Mouse (Mus musculus): ENCODE results near the gene Npepps. TPM values are rescaled to one million over a fixed set of nuclear protein-coding genes. Genes with fewer than 3 reads are reported as not detected.
A peak's percentile ranks its signal among the peaks of the same experiment; 100 is the strongest.

Gene Npepps
- polyA plus RNA-seq, 1 experiment from 2014 or later = 18.6 TPM

DNA sequence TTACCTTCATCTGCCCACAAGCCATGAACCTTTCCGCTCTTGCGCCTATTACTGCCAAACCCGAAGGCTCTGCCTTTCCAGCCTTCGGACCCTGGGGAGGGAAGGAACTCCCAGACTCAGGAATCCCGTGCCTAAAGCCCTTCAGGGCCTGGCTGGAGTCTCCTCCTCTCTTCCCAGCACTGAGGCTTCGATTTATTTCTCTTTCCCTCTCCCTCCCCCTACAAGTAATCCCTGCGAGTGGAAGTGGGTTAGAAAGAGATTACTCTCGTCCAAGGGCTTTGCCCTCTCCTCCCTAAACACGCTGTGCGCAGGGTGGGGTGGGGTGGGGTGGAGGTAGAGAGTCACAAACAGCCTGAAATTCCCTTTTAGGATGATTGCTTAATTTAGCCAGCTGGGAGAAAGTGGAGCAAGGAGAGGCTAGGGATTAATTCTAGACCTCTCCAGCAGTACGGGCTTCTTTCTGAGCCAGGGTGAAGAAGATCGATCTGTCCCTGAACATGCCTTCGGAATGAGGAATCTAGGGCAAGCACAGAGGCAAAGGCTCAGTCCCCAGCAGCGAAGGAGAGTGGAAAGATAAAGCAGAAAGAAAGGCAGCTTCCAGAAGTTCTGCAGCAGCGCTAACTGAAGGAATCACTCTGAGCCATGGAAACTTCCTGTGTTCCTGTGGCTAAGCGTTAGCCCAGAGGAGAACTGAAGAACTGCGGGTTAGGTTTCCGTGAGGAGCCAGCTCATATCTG lies 30.6 kb upstream of the Npepps start:
- H3K27me3 ChIP-seq = peaks cover 34% of the 10 kb centered on the region
- 3% methylated on average over 18 of the region's 18 CpGs for WGBS (ENCODE audit: insufficient replicate concordance)

GRCm38 (mm10) chr11:97309911-97310571 lies 29.6 kb upstream of the Npepps start:
- H3K27me3 ChIP-seq = peaks cover 34% of the 10 kb centered on the region
- peak overlapping the region; percentile 67 for H3K4me2 ChIP-seq
- H3K9ac ChIP-seq = peak overlapping the region; percentile 39; the same call in 1 of the 2 replicates
- H3K36me3 ChIP-seq (replicated peaks) = no peaks in the 10 kb centered on the region
- under 1% methylated on average over 25 of the region's 25 CpGs for WGBS (ENCODE audit: insufficient replicate concordance)
- H3K4me3 ChIP-seq (replicated peaks) = peak overlapping the region; percentile 47
- peak; percentile 41; the same call in 1 of the 2 replicates for ATAC-seq (ENCODE audit: insufficient read depth)
- H3K27ac ChIP-seq (replicated peaks) = peak overlapping the region; percentile 64
- no peaks in the 10 kb centered on the region for H3K9me3 ChIP-seq (replicated peaks)
- H3K4me1 ChIP-seq (replicated peaks) = peaks cover 23% of the 10 kb centered on the region

More for the DNA sequence above, 30.6 kb upstream of the Npepps start:
- H3K27ac ChIP-seq (replicated peaks) = no peak overlapping the region
- H3K4me3 ChIP-seq (replicated peaks) = peak overlapping the region; percentile 28
- H3K36me3 ChIP-seq (replicated peaks) = no peaks in the 10 kb centered on the region
- peak overlapping the region; percentile 67 for H3K4me2 ChIP-seq
- H3K9me3 ChIP-seq (replicated peaks) = no peaks in the 10 kb centered on the region
- peaks cover 26% of the 10 kb centered on the region for H3K4me1 ChIP-seq (replicated peaks)
- 0 out of 2 replicates have a peak overlapping the region, but pooled peaks have one; percentile 20 for H3K9ac ChIP-seq
- no peak for ATAC-seq (ENCODE audit: insufficient read depth)

DNA sequence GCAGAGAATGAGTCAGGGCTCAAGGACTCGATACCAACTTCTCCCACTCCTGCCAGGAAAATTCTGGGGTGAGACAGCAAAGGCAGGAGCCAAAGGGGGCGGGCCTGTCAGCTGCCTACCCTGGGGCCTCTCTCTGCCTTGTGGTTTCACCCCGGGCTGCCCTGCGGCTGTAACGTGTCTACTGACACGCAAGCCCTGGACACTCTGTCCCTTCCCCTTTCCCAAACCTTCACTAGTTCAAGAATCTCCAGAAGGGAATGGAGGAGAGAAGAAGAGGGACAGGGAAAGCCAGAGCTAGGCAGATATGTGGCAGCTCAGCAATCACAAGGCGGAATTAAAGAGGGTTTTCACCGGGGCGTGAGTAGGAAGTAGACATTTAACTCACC lies 29.0 kb upstream of the Npepps start:
- peaks cover 34% of the 10 kb centered on the region for H3K27me3 ChIP-seq
- H3K9ac ChIP-seq = peak overlapping the region; percentile 39; the same call in 1 of the 2 replicates
- no peaks in the 10 kb centered on the region for H3K9me3 ChIP-seq (replicated peaks)
- peaks cover 22% of the 10 kb centered on the region for H3K4me1 ChIP-seq (replicated peaks)
- peak overlapping the region; percentile 67 for H3K4me2 ChIP-seq
- ATAC-seq (ENCODE audit: insufficient read depth) = 0 out of 2 replicates have a peak, but pooled peaks have one; percentile 35
- under 1% methylated on average over 9 of the region's 9 CpGs for WGBS (ENCODE audit: insufficient replicate concordance)
- peak overlapping the region; percentile 47 for H3K4me3 ChIP-seq (replicated peaks)
- H3K27ac ChIP-seq (replicated peaks) = peak overlapping the region; percentile 64
- no peaks in the 10 kb centered on the region for H3K36me3 ChIP-seq (replicated peaks)

DNA sequence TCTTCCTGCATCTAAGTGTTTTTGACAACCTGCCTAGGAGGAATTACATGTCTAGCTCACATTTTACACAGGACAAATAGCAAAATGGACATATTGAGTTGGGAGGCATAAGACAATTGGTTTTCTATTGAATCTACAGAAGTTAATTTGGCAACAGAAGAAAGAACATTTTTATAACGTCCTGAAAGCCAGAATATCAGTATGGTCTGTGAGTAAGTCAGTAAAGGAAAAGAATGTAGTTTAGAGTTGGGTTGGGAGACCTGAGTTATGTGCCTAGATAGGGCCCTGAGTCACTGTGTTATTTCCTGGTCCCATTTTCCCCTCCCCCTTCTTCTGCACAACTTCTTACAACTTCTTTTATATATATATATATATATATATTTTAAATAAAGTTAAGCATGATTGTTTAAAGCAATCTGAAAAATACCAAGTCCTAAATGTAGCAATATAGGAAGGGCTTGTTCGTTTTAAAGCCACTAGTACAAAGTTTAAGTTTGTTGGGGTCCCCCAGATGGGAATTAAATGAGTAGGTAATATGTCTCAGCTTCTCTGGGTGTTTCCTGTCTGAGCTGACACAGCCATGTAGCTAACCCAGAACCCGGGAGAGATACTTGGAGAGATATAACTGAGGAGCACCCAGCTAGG lies 28.5 kb upstream of the Npepps start:
- Histone ChIP-seq H3K36me3 (replicated peaks) (no peaks in the 10 kb centered on the region), H3K27ac (replicated peaks) (peak overlapping the region; percentile 64; the same call in 1 of the 2 replicates), H3K4me1 (replicated peaks) (peaks cover 22% of the 10 kb centered on the region), H3K4me2 (peak overlapping the region; percentile 67), H3K4me3 (replicated peaks) (peak overlapping the region; percentile 47), H3K27me3 (peaks cover 34% of the 10 kb centered on the region), H3K9ac (peak overlapping the region; percentile 39; the same call in 1 of the 2 replicates), H3K9me3 (replicated peaks) (no peaks in the 10 kb centered on the region)
- WGBS (ENCODE audit: insufficient replicate concordance) = 18% methylated on average over 3 of the region's 3 CpGs
- no peak for ATAC-seq (ENCODE audit: insufficient read depth)

DNA sequence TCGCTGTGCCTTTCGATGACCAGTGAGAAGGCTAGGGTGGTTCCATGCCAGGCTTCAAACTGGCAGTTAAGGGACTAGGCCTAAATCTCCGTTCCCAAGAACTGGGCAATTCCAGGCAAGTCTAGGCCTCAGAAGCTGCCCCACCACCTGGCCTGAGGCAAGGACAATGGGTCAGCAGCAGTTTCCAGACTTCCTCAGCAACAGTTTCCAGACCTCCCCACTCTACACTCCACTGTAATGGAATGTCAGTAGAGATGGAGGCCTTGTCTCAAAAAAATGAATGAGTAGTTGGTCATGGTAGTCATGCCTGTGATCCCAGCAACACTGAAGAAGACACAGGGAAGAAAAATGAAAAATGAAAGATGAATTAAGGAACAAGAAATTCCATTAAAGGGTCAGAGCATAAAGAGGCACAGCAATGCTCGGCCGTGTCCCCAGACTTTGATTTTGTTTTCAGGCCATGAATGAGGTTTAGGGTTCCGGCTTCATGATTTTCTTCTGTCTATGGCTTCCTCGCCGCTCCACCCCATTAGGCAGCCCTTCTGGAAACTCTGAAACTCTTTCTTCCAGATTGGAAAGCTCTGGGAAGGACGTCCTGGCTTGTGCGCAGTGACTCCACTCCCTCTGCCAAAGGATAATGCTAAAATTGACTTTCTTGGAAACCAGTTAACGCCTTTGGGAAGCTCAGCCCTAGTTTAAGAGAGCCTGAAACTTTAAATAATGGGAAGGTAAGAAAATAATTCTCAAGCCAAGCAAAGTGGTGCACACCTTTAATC lies 27.0 kb upstream of the Npepps start:
- Histone ChIP-seq H3K9ac (no peak overlapping the region), H3K4me1 (replicated peaks) (peaks cover 22% of the 10 kb centered on the region), H3K4me3 (replicated peaks) (no peak overlapping the region), H3K36me3 (replicated peaks) (no peaks in the 10 kb centered on the region), H3K27ac (replicated peaks) (no peak overlapping the region), H3K9me3 (replicated peaks) (no peaks in the 10 kb centered on the region), H3K27me3 (peaks cover 33% of the 10 kb centered on the region), H3K4me2 (no peak overlapping the region)
- no peak for ATAC-seq (ENCODE audit: insufficient read depth)
- 78% methylated on average over 11 of the region's 11 CpGs for WGBS (ENCODE audit: insufficient replicate concordance)

GRCm38 (mm10) chr11:97304631-97305030 lies 24.2 kb upstream of the Npepps start:
- no peaks in the 10 kb centered on the region for H3K36me3 ChIP-seq (replicated peaks)
- peaks cover 5% of the 10 kb centered on the region for H3K4me1 ChIP-seq (replicated peaks)
- peaks cover 6% of the 10 kb centered on the region for H3K27me3 ChIP-seq
- WGBS (ENCODE audit: insufficient replicate concordance) = 70% methylated on average over 5 of the region's 5 CpGs
- no peak overlapping the region for H3K4me3 ChIP-seq (replicated peaks)
- H3K9ac ChIP-seq = no peak overlapping the region
- no peak overlapping the region for H3K4me2 ChIP-seq
- no peak for ATAC-seq (ENCODE audit: insufficient read depth)
- no peaks in the 10 kb centered on the region for H3K9me3 ChIP-seq (replicated peaks)
- no peak overlapping the region for H3K27ac ChIP-seq (replicated peaks)

GRCm38 (mm10) chr11:97302231-97302781 lies 21.9 kb upstream of the Npepps start:
- no peaks in the 10 kb centered on the region for H3K9me3 ChIP-seq (replicated peaks)
- H3K27ac ChIP-seq (replicated peaks) = no peak overlapping the region
- H3K9ac ChIP-seq = no peak overlapping the region
- no peaks in the 10 kb centered on the region for H3K4me1 ChIP-seq (replicated peaks)
- H3K36me3 ChIP-seq (replicated peaks) = no peaks in the 10 kb centered on the region
- no peaks in the 10 kb centered on the region for H3K27me3 ChIP-seq
- no peak for ATAC-seq (ENCODE audit: insufficient read depth)
- no peak overlapping the region for H3K4me3 ChIP-seq (replicated peaks)
- WGBS (ENCODE audit: insufficient replicate concordance) = 43% methylated on average over 7 of the region's 7 CpGs
- no peak overlapping the region for H3K4me2 ChIP-seq

DNA sequence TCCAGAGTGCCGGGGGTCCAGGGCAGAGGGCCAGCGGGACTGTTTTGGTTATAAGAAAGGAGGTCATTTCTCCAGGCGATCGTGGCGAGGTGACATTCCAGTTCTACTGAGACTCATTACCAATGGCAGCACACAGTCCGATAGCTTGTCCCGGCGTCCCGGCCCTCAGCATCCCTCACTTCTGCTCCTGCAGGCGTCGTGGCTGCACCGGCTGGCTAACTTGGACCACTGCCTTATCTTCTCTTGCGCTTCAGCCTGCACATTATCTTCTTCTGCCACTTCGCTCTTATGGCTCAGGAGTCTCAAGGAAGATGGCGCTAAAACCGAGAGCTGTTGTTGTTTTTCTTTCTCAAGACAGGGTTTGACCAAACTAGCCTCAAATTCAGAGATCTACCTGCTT lies 21.0 kb upstream of the Npepps start:
- 68% methylated on average over 16 of the region's 16 CpGs for WGBS (ENCODE audit: insufficient replicate concordance)

GRCm38 (mm10) chr11:97299939-97300338 lies 19.5 kb upstream of the Npepps start:
- H3K4me2 ChIP-seq = no peak overlapping the region
- H3K9me3 ChIP-seq (replicated peaks) = no peaks in the 10 kb centered on the region
- no peak overlapping the region for H3K9ac ChIP-seq
- ATAC-seq (ENCODE audit: insufficient read depth) = no peak
- no peak overlapping the region for H3K27ac ChIP-seq (replicated peaks)
- no peak overlapping the region for H3K4me3 ChIP-seq (replicated peaks)
- 75% methylated on average over 2 of the region's 2 CpGs for WGBS (ENCODE audit: insufficient replicate concordance)
- no peaks in the 10 kb centered on the region for H3K36me3 ChIP-seq (replicated peaks)
- no peaks in the 10 kb centered on the region for H3K27me3 ChIP-seq
- H3K4me1 ChIP-seq (replicated peaks) = no peaks in the 10 kb centered on the region

More for the DNA sequence above, 21.0 kb upstream of the Npepps start:
- Histone ChIP-seq H3K9me3 (replicated peaks) (no peaks in the 10 kb centered on the region), H3K4me1 (replicated peaks) (no peaks in the 10 kb centered on the region), H3K9ac (no peak overlapping the region), H3K4me3 (replicated peaks) (no peak overlapping the region), H3K27me3 (no peaks in the 10 kb centered on the region), H3K27ac (replicated peaks) (no peak overlapping the region), H3K36me3 (replicated peaks) (no peaks in the 10 kb centered on the region), H3K4me2 (no peak overlapping the region)
- no peak for ATAC-seq (ENCODE audit: insufficient read depth)

GRCm38 (mm10) chr11:97296542-97296941 lies 16.1 kb upstream of the Npepps start:
- ATAC-seq (ENCODE audit: insufficient read depth) = no peak
- H3K27me3 ChIP-seq = no peaks in the 10 kb centered on the region
- no peaks in the 10 kb centered on the region for H3K4me1 ChIP-seq (replicated peaks)
- H3K36me3 ChIP-seq (replicated peaks) = no peaks in the 10 kb centered on the region
- H3K4me2 ChIP-seq = no peak overlapping the region
- no peak overlapping the region for H3K9ac ChIP-seq
- H3K4me3 ChIP-seq (replicated peaks) = no peak overlapping the region
- H3K9me3 ChIP-seq (replicated peaks) = no peaks in the 10 kb centered on the region
- no peak overlapping the region for H3K27ac ChIP-seq (replicated peaks)
- WGBS (ENCODE audit: insufficient replicate concordance) = 71% methylated on average over 3 of the region's 4 CpGs
